In the genomic region with DNA sequence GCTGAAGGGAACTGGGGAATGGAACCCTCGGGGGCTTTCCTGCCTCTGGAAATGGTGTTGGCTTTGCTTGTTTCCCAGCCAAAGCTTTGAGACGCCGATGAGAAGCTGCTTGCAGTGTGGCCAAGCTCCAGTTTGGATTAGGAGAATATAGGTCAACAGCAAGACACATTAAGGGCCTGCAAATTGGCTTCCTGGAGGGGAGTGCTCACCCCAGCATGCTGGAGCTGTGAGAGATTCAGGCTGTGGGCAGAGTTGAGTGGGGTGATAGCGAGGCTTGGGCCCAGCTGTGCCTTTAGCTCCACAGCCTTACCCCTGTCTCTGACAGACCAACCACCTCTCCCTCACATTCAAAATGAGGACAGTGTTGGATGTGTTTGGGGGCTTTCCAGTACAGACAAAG, we compare ENCODE assay signal across 24 mouse cellular contexts.
DNase-seq lines count a peak whose midpoint lies in the region; ATAC-seq lines count a peak whose summit lies in the region.
"Had no signal": no experiment of that assay in that cellular context is flagged by ENCODE, and none has a peak within 500 bp of the region (broad histone marks: within the 10 kb centered on the region; RNA-seq: fewer than 3 reads in every experiment).

No protein-coding gene starts in this region.

- no peak overlapping the region for H3K4me2 ChIP-seq in midbrain, embryonic 16.5 days (ENCODE audit: low read length)
- H3K4me2 ChIP-seq: embryonic facial prominence, embryonic 15.5 days; midbrain, embryonic 11.5 days; neural tube, embryonic 15.5 days; stomach, embryonic 15.5 days had no signal

- no peaks in the 10 kb centered on the region for H3K36me3 ChIP-seq in midbrain, embryonic 16.5 days (ENCODE audit: control insufficient read depth, insufficient read depth, low read length)
- H3K36me3 ChIP-seq: embryonic facial prominence, embryonic 15.5 days; forebrain, embryonic 10.5 days; heart, embryonic 10.5 days; neural tube, embryonic 15.5 days; stomach, embryonic 15.5 days had no signal

- peak; percentile 31 for DNase-seq in adrenal gland, postnatal 14 days
- DNase-seq in adrenal gland, adult (ENCODE audit: inconsistent age in 2 of 2, low spot score in 1 of 2), result no peak
- peak; percentile 8 to 12 for DNase-seq in layer of hippocampus, adult 8-10 months (ENCODE audit: low spot score in 2 of 2)
- no peak for DNase-seq in layer of hippocampus, postnatal 25 days (ENCODE audit: extremely low spot score in 1 of 2, low spot score in 1 of 2)
- peak; percentile 4 for DNase-seq in right cerebral cortex, adult 18-20 months
- no peak for DNase-seq in right cerebral cortex, postnatal 4 days
- no peak for DNase-seq in thymus, postnatal 14 days
- DNase-seq: adrenal gland, adult 8-10 months; cerebellum, adult 9-11 months; gastrocnemius, postnatal 14 days; heart, postnatal 4 days; kidney, adult 18-20 months; kidney, postnatal 25 days; spleen, adult 18-20 months; thymus, postnatal 36 days had no signal

- no peak overlapping the region for H3K27ac ChIP-seq in midbrain, embryonic 16.5 days (ENCODE audit: low read length)
- H3K27ac ChIP-seq: embryonic facial prominence, embryonic 15.5 days; forebrain, embryonic 10.5 days; heart, embryonic 10.5 days; macrophage; neural tube, embryonic 15.5 days; stomach, embryonic 15.5 days had no signal

- H3K9ac ChIP-seq in midbrain, embryonic 16.5 days (ENCODE audit: low read depth, low read length), result no peak overlapping the region
- H3K9ac ChIP-seq: embryonic facial prominence, embryonic 15.5 days; neural tube, embryonic 15.5 days; stomach, embryonic 15.5 days had no signal

- H3K4me1 ChIP-seq in midbrain, embryonic 16.5 days (ENCODE audit: control insufficient read depth, insufficient read depth, low read length), result no peaks in the 10 kb centered on the region
- H3K4me1 ChIP-seq: embryonic facial prominence, embryonic 15.5 days; neural tube, embryonic 15.5 days; stomach, embryonic 15.5 days had no signal

- 76% methylated on average over 4 of the region's 4 CpGs for WGBS in midbrain, embryonic 16.5 days

- no peak for ATAC-seq in midbrain, embryonic 16.5 days

- no peaks in the 10 kb centered on the region for H3K27me3 ChIP-seq in midbrain, embryonic 16.5 days (ENCODE audit: control insufficient read depth, insufficient read depth, low read depth, low read length)
- H3K27me3 ChIP-seq: embryonic facial prominence, embryonic 15.5 days; neural tube, embryonic 15.5 days had no signal

- no peaks in the 10 kb centered on the region for H3K9me3 ChIP-seq in midbrain, embryonic 16.5 days (replicated peaks; ENCODE audit: control insufficient read depth, low read length, poor library complexity, severe bottlenecking)
- H3K9me3 ChIP-seq: embryonic facial prominence, embryonic 15.5 days; forebrain, embryonic 10.5 days; heart, embryonic 10.5 days; neural tube, embryonic 15.5 days; stomach, embryonic 15.5 days had no signal

- H3K4me3 ChIP-seq in midbrain, embryonic 16.5 days (ENCODE audit: low read depth, low read length), result no peak overlapping the region
- H3K4me3 ChIP-seq: embryonic facial prominence, embryonic 15.5 days; forebrain, embryonic 10.5 days; heart, embryonic 10.5 days; myocyte; neural tube, embryonic 15.5 days; stomach, embryonic 15.5 days had no signal

Comparison
In these comparisons a context has a peak if more than half of its experiments do, and no peak if none do; other contexts are left out.
1. DNase-seq: peak in adrenal gland, postnatal 14 days (single experiment), layer of hippocampus, adult 8-10 months (2 of 2) and right cerebral cortex, adult 18-20 months (single experiment); none in adrenal gland, adult (0 of 2), layer of hippocampus, postnatal 25 days (0 of 2), right cerebral cortex, postnatal 4 days (single experiment) and thymus, postnatal 14 days (single experiment).